Mouse (Mus musculus): ENCODE data around the gene Mpg. TPM values are rescaled to one million over a fixed set of nuclear protein-coding genes. Genes with fewer than 3 reads are reported as not detected.

The Mpg gene
- 5.8 and 6.9 TPM in 2 replicates for total RNA-seq (2023)

DNA sequence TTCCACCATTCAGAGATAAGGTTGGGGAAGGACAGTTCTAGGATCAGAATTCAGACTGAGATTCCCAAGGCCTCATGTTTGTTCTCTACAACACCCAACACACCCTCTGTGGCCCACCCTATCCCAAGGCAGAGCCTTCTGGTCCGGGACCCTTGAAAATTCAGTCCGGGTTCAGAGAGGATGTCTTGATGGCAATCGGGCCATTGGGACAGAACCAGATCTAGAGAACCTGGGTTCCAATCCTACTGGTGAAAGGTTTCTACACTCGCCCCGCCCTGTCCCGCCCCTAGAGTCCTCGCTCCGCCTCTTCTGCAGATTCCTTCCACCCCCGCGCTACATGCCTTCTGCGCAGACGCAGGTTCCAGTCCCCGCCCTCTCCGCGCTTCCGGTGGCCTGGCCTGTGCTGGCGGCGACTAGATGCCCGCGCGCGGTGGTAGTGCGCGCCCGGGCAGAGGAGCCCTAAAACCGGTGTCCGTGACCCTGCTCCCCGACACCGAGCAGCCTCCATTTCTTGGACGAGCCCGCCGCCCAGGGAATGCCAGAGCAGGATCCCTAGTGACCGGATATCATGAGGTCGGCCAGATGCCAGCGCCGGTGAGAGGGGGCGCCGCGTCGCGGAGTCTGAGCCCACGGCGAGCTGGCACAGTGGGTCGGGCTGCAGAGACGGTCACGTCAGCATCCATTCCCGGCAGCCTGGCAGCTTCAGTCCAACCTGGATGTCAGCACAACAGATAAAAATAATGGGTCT lies at the start of gene Mpg:
Gene Mpg (plus strand): TSS at position 382 of the 748 bp plus-strand sequence.

GRCm38 (mm10) chr11:32200075-32200601 lies 26.2 kb upstream of the Mpg start, which contains the start of gene Il9r:
Il9r (minus strand) TSS chr11:32200279.

DNA sequence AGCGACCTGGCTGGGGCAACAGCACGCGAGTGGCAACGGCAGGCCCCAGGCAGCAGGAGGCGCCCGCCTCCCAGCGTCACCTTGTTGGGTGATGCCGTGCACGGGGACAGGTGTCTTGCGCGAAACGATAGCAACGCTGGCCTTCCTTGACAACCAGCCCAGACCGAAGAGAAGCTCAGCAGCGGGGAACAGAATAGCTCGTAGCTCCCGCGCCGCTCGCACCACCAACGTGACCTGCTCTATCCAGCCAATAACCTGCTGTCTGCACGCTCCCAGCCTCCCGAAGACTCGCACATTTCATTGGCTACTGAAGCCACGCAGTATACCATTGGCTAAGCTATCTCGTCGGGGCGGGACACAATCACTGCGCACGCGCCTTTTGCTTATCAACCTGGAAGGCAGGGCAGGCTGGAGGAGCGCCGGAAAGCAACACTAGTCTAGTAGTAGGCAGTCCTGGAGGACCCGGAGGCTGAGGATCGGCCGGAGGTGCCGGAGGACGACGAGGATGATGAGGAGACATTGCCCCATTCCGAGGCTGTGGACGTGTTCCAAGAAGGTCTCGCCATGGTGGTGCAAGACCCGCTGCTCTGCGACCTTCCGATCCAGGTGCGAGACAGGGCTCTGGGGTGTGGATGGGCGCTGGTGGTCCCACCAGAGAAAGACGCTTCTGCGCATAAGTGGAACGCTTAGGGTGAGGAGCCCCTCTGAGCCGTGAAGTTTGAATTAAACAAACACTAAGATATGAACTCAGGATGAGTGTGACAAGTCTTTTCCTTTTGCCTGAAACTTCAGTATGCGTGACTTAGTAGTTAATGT lies 21.0 kb upstream of the Mpg start, which contains the start of gene Snrnp25:
Gene Snrnp25 (plus strand): TSS at position 358 of the 816 bp plus-strand sequence.

DNA sequence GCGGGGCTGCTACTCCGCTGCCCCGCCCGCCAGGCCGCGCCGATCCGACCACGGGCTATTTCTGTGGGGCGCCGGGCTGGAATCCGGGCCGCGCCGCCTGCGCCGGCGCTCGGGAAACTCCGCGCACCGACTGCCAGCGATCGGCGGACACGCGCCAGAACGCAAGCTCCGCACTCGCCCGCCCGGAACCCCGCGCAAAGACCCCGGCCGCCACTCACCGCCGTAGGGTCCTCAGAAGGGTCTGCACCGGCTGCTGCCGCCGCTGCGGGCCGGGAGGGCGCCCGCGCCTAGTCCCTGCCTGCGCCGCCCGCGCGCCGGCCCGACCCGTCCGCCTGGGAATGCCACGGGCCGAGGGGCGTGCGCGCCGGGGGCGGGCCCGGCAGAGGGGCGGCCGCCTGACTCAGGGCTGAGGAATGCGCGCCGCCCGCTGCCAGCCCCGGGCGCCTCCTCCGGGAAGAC lies 4.3 kb upstream of the Mpg start, which contains the start of gene Rhbdf1:
Gene Rhbdf1 (minus strand): TSS at position 350 of the 459 bp plus-strand sequence.

GRCm38 (mm10) chr11:32267188-32267884 lies 41.0 kb downstream of the Mpg start, which contains the start of gene Nprl3:
Nprl3 (minus strand) TSS chr11:32267707.

GRCm38 (mm10) chr11:32276347-32276746 lies 50.0 kb downstream of the Mpg start, which contains the start of gene Hba-x:
Hba-x (plus strand) TSS chr11:32276400.

Other genes with a start within 250 kb of the Mpg start
- 1.5 TPM in 1 of 2 replicates, not detected in the other for gene Nsg2, start 226.0 kb upstream of the Mpg start, total RNA-seq (2023)
- not detected in 2 replicates for gene Il9r, start 26.2 kb upstream of the Mpg start, total RNA-seq (2023)
- gene Snrnp25, start 21.1 kb upstream of the Mpg start, total RNA-seq (2023), result 12.5 and 12.8 TPM in 2 replicates
- 0.69 and 1.0 TPM in 2 replicates for gene Rhbdf1, start 4.2 kb upstream of the Mpg start, total RNA-seq (2023)
- 7.0 and 7.1 TPM in 2 replicates for gene Nprl3, start 41.2 kb downstream of the Mpg start, total RNA-seq (2023)
- not detected in 2 replicates for gene Hba-x, start 49.9 kb downstream of the Mpg start, total RNA-seq (2023)
- 79.8 and 144 TPM in 2 replicates for gene Hba-a1, start 57.0 kb downstream of the Mpg start, total RNA-seq (2023)
- gene Hbq1b, start 60.5 kb downstream of the Mpg start, total RNA-seq (2023), result not detected in 2 replicates
- gene Hba-a2, start 70.0 kb downstream of the Mpg start, total RNA-seq (2023), result 60.7 and 91.7 TPM in 2 replicates
- gene Hbq1a, start 73.6 kb downstream of the Mpg start, total RNA-seq (2023), result not detected in 2 replicates
- 2.2 and 4.0 TPM in 2 replicates for gene Sh3pxd2b, start 121.3 kb downstream of the Mpg start, total RNA-seq (2023)
- gene Ubtd2, start 228.9 kb downstream of the Mpg start, total RNA-seq (2023), result 0.68 and 1.3 TPM in 2 replicates

Measured in neutrophil, adult 65 days (primary cell).